Mouse (Mus musculus): ENCODE data around the gene Ino80.

- TF ChIP-seq POLR2A (IDR thresholded peaks at IDR 0.05; ENCODE audit: low read depth, low read length) (peak; percentile 84), ZKSCAN1 (IDR thresholded peaks at IDR 0.05; ENCODE audit: borderline replicate concordance, low read depth, low read length) (no peak), E2F4 (IDR thresholded peaks at IDR 0.05; ENCODE audit: insufficient replicate concordance, low read depth, low read length) (no peak), CTCF (conservative IDR thresholded peaks at IDR 0.05 in 1 of 2, IDR thresholded peaks at IDR 0.05 in 1 of 2; ENCODE audit: low read depth in 2 of 2, low read length in 2 of 2) (no peak), JUN (IDR thresholded peaks at IDR 0.05; ENCODE audit: insufficient read depth, low read depth, low read length) (no peak), RAD21 (IDR thresholded peaks at IDR 0.05; ENCODE audit: low read depth, low read length) (no peak), USF2 (conservative IDR thresholded peaks at IDR 0.05; ENCODE audit: low read depth, low read length) (no peak), MXI1 (IDR thresholded peaks at IDR 0.05; ENCODE audit: low read depth, low read length) (no peak), ZNF384 (IDR thresholded peaks at IDR 0.05; ENCODE audit: low read depth, low read length) (no peak), TCF12 (IDR thresholded peaks at IDR 0.05; ENCODE audit: low read depth, low read length) (peak; percentile 48)
These were observed at the start of gene Ino80 for GRCm38 (mm10) chr2:119477571-119478396.
